Mouse (Mus musculus) G1E (cell line): ENCODE results near the gene Wars2. TPM values are rescaled to one million over a fixed set of nuclear protein-coding genes. Genes with fewer than 3 reads are reported as not detected.

Experiments
- ATAC-seq: 2 replicates; pipeline ENCODE4 v1.8.0; 2016; ENCODE audit warnings: mild to moderate bottlenecking; ENCODE audit not compliant: insufficient number of reproducible peaks, poor library complexity, low FRiP score, severe bottlenecking; ENCODE audit errors: extremely low read depth
- DNase-seq: peaks from one replicate; pipeline ENCODE4 v3.0.0; 2012; ENCODE audit warnings: low spot score
- H3K27me3 ChIP-seq: 2 replicates; pipeline ENCODE4 v1.6.1; 2012; ENCODE audit warnings: mild to moderate bottlenecking, low read length, inconsistent platforms; ENCODE audit not compliant: insufficient read depth
- H3K36me3 ChIP-seq: replicated peaks from 2 replicates; pipeline ENCODE3; 2012; ENCODE audit warnings: mild to moderate bottlenecking, inconsistent platforms
- H3K4me1 ChIP-seq: 2 replicates; pipeline ENCODE4 v1.6.1; 2012; ENCODE audit warnings: low read depth, low read length, inconsistent platforms, mixed read lengths; ENCODE audit not compliant: insufficient read depth
- H3K4me3 ChIP-seq: 2 replicates; pipeline ENCODE4 v1.5.1; 2012; ENCODE audit warnings: low read depth, mild to moderate bottlenecking, inconsistent platforms, low read length, moderate library complexity, mixed read lengths
- H3K9me3 ChIP-seq: replicated peaks from 2 replicates; pipeline ENCODE4 v1.6.1; 2012; ENCODE audit warnings: inconsistent platforms
- CTCF ChIP-seq: IDR thresholded peaks from 2 replicates; pipeline ENCODE4 v1.5.1; 2012; ENCODE audit warnings: low read depth, low read length, inconsistent platforms, mixed read lengths
- GATA1 ChIP-seq: IDR thresholded peaks from 2 replicates; pipeline ENCODE4 v1.6.1; 2012; ENCODE audit warnings: borderline replicate concordance, low read length, inconsistent platforms, mixed read lengths
- GATA2 ChIP-seq: IDR thresholded peaks from 2 replicates; pipeline ENCODE4 v1.6.1; 2012; ENCODE audit warnings: low read depth, low read length, inconsistent platforms, borderline replicate concordance
- POLR2AphosphoS5 ChIP-seq: IDR thresholded peaks from 2 replicates; pipeline ENCODE4 v1.6.1; 2012; ENCODE audit warnings: low read depth, low read length, inconsistent platforms; ENCODE audit not compliant: insufficient replicate concordance
- TAL1 ChIP-seq: conservative IDR thresholded peaks from 2 replicates; pipeline ENCODE4 v1.6.1; 2012; ENCODE audit warnings: low read depth, low read length, inconsistent platforms, mixed read lengths
- polyA plus RNA-seq: library from polyadenylated mRNA; stranded (reverse); fragments of >175 nt; gene quantifications from 2 replicates; pipeline ENCODE4 v1.2.3, GENCODE M21; 2012
- total RNA-seq, 2 experiments: library from RNA; stranded (forward) in 1 of 2; stranded (reverse) in 1 of 2; fragments of 200-1000 nt in 1 of 2; fragments of >200 nt in 1 of 2; fragmentation: Nextera tagmentation in 1 of 2; gene quantifications; 2 replicates each; pipeline ENCODE4 v1.2.3; 2014 to 2017

The Wars2 gene
- total and polyA plus RNA-seq, 3 experiments: 0.62 to 12.0 (median 7.4) TPM

DNA sequence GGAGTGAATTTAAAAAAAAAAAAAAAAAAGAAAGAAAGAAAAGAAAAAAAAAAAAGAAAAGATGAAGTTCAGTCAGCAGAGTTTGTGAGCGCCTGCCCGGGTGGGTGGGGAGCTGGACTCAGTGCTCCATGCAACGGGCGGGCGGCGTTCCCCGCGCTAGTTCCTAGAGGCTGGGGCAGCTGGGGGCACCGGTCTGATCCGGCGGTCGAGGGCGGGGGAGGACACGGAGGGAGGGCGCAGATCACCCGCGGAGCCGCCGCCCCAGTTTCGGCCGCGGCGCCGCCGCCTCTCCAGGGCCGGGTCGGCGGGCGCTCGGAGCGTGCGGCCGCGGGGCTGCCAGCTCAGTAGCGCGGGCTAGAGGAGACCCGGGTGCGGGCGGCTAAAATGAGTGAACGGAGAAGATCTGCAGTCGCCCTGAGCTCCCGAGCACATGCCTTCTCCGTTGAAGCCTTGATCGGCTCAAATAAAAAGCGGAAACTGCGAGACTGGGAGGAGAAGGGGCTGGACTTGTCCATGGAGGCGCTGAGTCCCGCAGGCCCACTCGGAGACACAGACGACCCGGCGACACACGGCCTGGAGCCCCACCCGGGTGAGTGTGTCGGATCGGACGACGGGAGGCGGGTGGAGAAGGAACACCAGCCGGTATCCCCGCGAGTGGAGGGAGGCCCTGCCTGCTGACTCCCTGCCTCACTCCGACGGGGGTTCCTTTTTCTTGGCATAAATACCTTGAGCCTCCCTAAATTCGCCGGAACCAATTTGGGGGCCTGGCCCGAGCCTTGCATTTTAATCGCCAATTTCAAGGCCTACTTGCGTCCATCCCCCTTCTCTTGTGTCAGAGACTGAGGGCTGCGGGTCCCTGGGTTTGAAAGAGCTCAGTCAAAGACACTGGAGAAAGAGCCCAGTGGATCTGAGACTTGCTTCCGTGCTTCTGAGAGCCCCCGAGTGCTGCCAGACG, 112.9 kb downstream of the Wars2 start:
- peaks cover 44% of the 10 kb centered on the region for H3K9me3 ChIP-seq
- H3K4me3 ChIP-seq: no peak overlapping the region
- H3K27me3 ChIP-seq: no peaks in the 10 kb centered on the region
- ATAC-seq: no peak
- DNase-seq: no peak
- H3K36me3 ChIP-seq: no peaks in the 10 kb centered on the region
- TF ChIP-seq CTCF (no peak), GATA1 (no peak), GATA2 (no peak), POLR2AphosphoS5 (no peak), TAL1 (no peak)
- H3K4me1 ChIP-seq: no peaks in the 10 kb centered on the region

DNA sequence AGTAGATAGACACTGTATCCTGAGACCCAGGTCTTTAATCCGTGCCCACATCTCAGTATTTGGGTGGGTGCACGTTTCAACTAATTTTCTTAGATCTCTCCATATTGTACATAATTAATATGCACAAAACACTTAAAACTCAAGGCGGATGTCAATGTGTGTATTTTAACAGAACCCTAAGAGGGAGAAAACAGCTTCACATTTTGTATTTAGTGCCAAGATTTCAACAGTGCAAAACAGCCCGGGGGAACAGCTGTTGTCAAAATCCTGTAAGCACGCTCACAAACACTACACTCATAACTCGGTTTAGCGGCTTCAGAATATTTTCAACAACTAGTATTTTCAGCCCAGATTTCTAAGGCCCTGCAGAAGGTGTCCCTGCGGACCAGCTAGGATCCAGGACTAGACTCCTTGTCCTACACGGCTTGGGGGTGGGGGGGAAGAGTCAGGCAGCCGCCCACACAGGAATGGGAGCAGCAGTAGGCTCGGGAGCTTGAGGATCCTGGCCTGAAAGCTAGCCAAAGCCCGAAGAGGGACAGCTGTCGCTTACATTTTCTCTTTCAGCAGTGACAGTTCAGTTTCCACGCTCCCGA, 113.8 kb downstream of the Wars2 start:
- no peak overlapping the region for H3K4me3 ChIP-seq
- TF ChIP-seq GATA2 (no peak), TAL1 (no peak), POLR2AphosphoS5 (no peak), CTCF (no peak), GATA1 (no peak)
- DNase-seq: no peak
- ATAC-seq: no peak
- no peaks in the 10 kb centered on the region for H3K4me1 ChIP-seq
- peaks cover 42% of the 10 kb centered on the region for H3K9me3 ChIP-seq
- H3K36me3 ChIP-seq: no peaks in the 10 kb centered on the region
- no peaks in the 10 kb centered on the region for H3K27me3 ChIP-seq

DNA sequence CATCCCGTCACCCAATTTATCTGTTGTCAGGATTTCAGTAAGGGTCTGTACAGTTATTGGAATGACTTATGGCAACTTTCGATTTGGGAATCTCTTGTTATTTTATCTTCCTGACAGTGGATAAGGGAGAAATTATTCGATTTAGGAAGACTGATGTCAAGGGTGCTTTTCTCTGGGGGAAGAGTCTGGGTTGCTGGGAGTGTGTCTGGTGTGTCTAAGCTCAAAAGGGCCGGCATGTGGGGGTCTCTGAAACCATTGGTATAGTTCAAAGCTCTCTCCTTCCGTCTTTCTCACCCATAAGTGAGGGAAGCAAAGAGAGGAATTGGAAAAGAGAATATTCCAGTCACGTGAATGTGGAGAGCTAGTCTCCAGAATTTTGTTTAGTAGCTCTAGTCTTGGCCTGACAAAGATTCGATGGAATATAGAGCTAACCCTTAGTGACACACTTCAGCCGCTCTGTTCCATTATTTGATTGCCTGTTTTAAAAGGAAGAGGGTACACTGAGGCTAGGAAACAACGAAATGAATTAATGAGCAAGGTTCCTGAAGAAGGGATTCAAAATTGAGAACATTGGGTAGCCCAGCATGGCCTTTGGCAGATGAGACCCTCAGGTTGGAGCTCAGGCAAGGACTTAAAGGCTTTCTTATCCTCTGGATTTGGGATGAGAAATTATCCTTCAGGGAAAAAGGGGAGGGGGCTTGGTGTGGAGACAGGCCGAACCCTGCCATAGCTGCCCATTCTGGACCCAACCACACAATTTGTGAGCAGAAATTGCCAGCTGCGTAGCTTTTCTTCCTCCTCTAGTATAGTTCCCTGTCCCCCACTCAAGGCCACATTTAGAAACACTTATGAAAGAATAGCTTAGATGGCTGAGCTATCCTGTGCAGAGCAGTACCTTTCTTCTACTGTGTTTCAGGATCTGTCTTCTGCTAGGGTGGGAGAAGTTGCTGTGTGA, 114.8 kb downstream of the Wars2 start:
- DNase-seq (no peak), ATAC-seq (no peak)
- H3K9me3 ChIP-seq: peaks cover 40% of the 10 kb centered on the region
- TF ChIP-seq CTCF: no peak
- no peak for TF ChIP-seq TAL1
- no peak for TF ChIP-seq GATA2
- no peak for TF ChIP-seq POLR2AphosphoS5
- TF ChIP-seq GATA1: no peak
- no peaks in the 10 kb centered on the region for H3K36me3 ChIP-seq
- no peak overlapping the region for H3K4me3 ChIP-seq
- H3K4me1 ChIP-seq: no peaks in the 10 kb centered on the region
- no peaks in the 10 kb centered on the region for H3K27me3 ChIP-seq

- H3K4me3 ChIP-seq: no peak overlapping the region
- no peak for TF ChIP-seq GATA2
- TF ChIP-seq POLR2AphosphoS5: no peak
- TF ChIP-seq TAL1: no peak
- TF ChIP-seq GATA1: no peak
- TF ChIP-seq CTCF: no peak
- H3K4me1 ChIP-seq: no peaks in the 10 kb centered on the region
- DNase-seq: no peak
- no peaks in the 10 kb centered on the region for H3K36me3 ChIP-seq
- no peak for ATAC-seq
- H3K9me3 ChIP-seq: peaks cover 39% of the 10 kb centered on the region
- no peaks in the 10 kb centered on the region for H3K27me3 ChIP-seq
Observed at GRCm38 (mm10) chr3:99256366-99256750, 115.5 kb downstream of the Wars2 start.

- no peak for ATAC-seq
Observed at GRCm38 (mm10) chr3:99256766-99257165, 115.9 kb downstream of the Wars2 start.

More at GRCm38 (mm10) chr3:99256766-99257165, 115.9 kb downstream of the Wars2 start:
- TF ChIP-seq POLR2AphosphoS5 (no peak), CTCF (no peak), GATA2 (no peak)
- Histone ChIP-seq H3K27me3 (no peaks in the 10 kb centered on the region), H3K4me1 (no peaks in the 10 kb centered on the region), H3K36me3 (no peaks in the 10 kb centered on the region), H3K4me3 (no peak overlapping the region), H3K9me3 (peaks cover 41% of the 10 kb centered on the region)
- DNase-seq: no peak
